Mouse (Mus musculus): ENCODE measurements around the gene Tgm7.

Gene Tgm7

DNA sequence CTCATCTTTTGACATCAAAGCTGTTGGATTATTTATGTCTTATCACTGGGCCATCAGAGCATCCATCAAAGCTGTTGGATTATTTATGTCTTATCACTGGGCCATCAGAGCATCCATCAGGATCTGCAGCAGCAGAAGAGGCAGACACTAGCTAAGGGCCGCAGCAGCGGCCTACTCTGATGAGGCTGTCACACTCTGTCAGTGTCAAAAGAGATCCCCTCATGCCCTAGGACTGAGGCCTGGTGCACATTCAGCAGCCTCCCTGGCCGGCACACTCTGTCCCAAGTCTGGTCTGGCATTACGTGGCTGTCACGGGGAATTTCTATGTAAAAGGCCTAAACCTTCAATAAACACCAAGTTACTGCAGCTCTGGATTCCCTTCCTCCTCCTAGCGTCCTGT lies 40.1 kb downstream of the Tgm7 start:
- no peak for DNase-seq

DNA sequence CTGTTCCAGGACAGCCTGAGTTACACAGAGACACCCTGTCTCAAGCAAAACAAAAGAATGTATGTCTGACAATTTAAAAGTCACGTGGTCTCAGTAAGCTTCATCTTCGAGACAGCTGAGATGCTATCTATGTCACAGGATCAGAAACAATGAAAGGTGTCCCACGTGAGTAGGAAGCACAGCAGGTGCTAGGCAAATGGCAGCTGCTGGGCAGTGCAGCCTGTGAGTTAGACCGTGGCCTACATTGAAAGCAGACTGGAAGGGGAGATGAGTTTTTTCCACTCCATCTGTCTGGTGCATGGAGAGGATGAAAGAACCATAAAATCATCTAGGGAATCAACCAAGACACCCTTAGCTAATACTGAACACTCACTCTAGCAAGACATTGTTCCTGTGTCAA lies 42.5 kb downstream of the Tgm7 start:
- no peak for DNase-seq

DNA sequence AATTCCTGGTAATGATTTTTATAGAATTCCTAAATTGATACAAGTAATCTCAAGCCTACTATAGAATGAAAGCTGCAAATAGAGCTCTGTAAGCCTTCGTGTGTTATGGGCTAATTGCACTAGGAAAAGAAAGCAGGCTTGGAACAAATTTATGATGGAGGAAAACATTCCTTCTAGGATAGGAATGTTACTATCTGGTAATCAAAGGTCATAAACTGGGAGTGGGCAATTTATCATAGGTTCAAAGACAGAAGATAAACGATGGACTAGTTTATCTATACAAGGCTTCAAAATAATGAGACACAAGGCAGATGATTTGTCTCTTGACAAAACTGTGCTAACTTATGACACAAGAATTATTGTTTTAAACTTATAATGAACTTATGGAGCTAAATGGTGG lies 48.3 kb downstream of the Tgm7 start:
- DNase-seq: no peak

DNA sequence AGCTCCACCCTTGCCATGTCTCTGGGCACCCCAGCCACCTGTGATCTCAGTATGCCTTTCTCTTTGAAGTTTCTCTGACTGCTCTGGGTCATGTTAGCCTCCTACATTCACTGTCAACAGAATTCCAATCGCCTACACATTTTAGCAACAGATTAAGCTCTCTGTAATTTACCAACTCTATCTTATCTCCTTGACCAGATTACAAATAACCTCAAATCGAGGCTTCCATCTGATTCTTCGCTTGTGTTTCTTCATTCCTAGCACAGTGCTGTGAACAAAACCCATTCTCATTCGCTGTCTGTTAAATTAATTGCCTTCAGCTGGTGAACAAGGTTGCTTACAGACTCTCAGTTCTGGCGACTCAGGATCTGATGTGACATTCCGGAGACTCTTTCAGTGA lies 51.6 kb downstream of the Tgm7 start:
- no peak for DNase-seq

DNA sequence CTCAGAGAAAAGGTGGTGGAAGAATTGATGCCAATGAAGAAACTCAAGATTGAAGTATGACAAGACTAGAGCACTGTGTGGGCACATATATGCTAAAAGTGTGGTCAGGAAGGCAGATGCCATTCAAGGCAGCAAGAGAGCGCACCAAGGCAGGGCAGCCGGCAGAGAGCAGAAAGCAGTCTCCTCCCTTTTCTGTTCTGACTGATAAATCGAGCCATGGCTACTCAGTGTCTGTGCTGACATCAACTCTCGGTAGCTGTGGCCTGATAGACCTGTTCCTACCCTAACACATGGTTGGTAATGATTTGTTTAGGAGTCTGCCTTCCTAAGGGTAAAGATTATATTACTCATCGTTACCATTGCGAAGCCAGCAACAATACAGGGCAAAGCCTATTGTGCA lies 53.7 kb downstream of the Tgm7 start:
- no peak for DNase-seq

DNA sequence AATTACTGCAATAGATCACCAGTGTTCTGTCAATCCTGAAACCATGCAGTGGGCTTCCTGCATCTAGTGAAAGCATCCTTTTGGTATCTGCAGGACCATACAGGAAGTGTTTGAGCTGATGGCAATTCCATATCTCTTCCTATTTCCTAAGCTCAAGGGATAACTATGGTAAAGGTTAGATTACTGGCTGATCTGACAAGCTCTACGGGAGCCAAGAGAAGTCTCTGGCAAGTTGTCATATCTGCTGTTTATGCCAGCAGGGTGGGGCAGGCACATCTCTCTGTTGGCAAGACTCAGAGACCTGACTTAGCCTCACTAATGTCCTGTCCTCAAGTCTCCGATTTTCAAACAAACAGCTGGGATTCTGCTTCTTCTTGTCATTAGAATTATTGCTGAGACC lies 55.5 kb downstream of the Tgm7 start:
- DNase-seq: no peak

DNA sequence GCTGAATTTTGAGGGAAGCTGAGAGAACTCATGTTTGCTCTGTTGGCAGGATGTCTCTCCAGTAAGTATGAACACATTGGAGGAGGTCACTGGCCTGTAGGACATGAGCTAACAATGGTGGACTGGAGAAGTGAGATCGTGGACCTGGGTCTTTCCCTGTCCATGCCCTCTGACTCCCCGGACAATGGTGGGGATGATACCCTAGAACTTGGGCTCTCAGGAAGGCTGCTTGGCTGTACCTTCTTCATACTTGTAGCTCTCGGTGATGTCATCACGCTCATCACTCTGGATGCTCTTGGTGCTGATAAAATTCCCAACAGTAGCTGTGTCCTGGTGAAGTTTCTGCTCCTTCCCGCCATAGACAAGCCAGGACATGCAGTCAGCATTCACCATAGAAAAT lies 57.4 kb downstream of the Tgm7 start:
- no peak for DNase-seq

DNA sequence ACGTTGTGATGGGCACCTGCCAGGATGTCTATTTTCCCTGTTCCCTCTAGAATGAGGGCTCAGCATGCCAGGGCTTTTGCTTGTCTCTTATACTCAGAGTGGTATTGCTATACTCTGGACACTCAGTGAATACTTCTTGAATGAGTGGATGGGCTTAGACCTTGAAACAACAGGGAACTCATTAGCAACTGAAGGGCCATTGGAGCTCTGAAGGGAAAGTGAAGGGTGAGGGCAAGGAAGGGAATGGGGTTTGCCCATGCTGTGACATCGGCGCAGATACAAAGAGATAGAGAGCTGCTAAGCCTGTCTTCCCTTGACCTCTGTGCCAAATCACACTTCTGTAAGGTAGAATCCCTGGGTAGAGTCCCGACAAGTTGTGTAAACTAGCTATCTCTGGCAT lies 63.9 kb downstream of the Tgm7 start:
- DNase-seq: no peak

Data from kidney, postnatal 10 days (tissue).